In the genomic region with DNA sequence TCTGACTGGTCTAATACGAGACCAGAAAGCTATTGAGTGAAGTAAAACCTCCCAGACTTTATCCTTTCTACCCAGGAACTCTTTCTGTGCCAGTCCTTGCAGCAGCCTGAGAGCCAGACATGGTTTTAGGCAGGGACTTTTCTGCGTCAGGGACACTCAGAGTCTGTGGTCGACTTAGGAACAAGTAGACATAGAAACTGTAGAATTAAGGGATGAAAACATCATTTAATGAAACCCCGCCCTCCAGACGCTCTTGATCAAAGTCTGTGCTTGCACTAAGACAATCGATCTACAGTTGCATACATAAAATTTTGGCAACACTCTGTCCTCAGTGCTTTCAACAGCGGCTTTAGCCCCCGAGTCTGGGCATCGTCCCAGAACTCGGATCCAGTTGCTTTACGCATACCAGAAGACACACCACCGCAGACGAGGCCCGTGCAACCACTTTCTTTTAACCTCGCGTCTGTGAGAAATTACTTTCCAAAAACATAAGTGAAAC, we compare ENCODE assay signal across 14 mouse cellular contexts.
DNase-seq lines count a peak whose midpoint lies in the region; ATAC-seq lines count a peak whose summit lies in the region.
"Had no signal": no experiment of that assay in that cellular context is flagged by ENCODE, and none has a peak within 500 bp of the region (broad histone marks: within the 10 kb centered on the region; RNA-seq: fewer than 3 reads in every experiment).

No protein-coding gene starts in this region.

- no peak overlapping the region for H3K9ac ChIP-seq in embryonic facial prominence, embryonic 11.5 days (replicated peaks; ENCODE audit: low read length)
- H3K9ac ChIP-seq in hindbrain, embryonic 16.5 days (ENCODE audit: low read depth, low read length): no peak overlapping the region
- H3K9ac ChIP-seq in hindbrain, embryonic 13.5 days: no peak overlapping the region
- no peak overlapping the region for H3K9ac ChIP-seq in midbrain, embryonic 16.5 days (ENCODE audit: low read depth, low read length)
- no peak overlapping the region for H3K9ac ChIP-seq in midbrain, embryonic 11.5 days (ENCODE audit: low read length)
- H3K9ac ChIP-seq in stomach, embryonic 16.5 days (ENCODE audit: low read length): no peak overlapping the region
- H3K9ac ChIP-seq: liver, embryonic 13.5 days had no signal

- peak; percentile 57 for DNase-seq in embryonic facial prominence, embryonic 11.5 days (ENCODE audit: low spot score)
- no peak for DNase-seq in embryonic facial prominence, embryonic 10.5 days (ENCODE audit: low spot score)
- no peak for DNase-seq in midbrain, embryonic 11.5 days (ENCODE audit: low spot score, missing footprints)
- DNase-seq in lung, postnatal 10 days: no peak
- DNase-seq: cerebellum, adult 2 months; kidney, postnatal 25 days; liver, embryonic 13.5 days; right cerebral cortex, adult 18-20 months had no signal

- 69% methylated on average over 16 of the region's 16 CpGs for WGBS in embryonic facial prominence, embryonic 11.5 days
- 80% methylated on average over 16 of the region's 16 CpGs for WGBS in embryonic facial prominence, embryonic 10.5 days
- WGBS in hindbrain, embryonic 16.5 days: 62% methylated on average over 16 of the region's 16 CpGs
- 77% methylated on average over 16 of the region's 16 CpGs for WGBS in hindbrain, embryonic 13.5 days
- 75% methylated on average over 16 of the region's 16 CpGs for WGBS in midbrain, embryonic 16.5 days
- 90% methylated on average over 16 of the region's 16 CpGs for WGBS in midbrain, embryonic 11.5 days
- WGBS in stomach, embryonic 16.5 days: 47% methylated on average over 16 of the region's 16 CpGs

- ATAC-seq in embryonic facial prominence, embryonic 11.5 days (replicated peaks; ENCODE audit: insufficient number of reproducible peaks, low FRiP score, low TSS enrichment, low read depth): no peak
- peak; percentile 84; the same call in 1 of the 2 replicates for ATAC-seq in hindbrain, embryonic 16.5 days
- ATAC-seq in hindbrain, embryonic 13.5 days (ENCODE audit: low FRiP score): no peak
- peak; percentile 54 for ATAC-seq in midbrain, embryonic 16.5 days
- ATAC-seq in midbrain, embryonic 11.5 days (ENCODE audit: low FRiP score): no peak
- ATAC-seq in stomach, embryonic 16.5 days (ENCODE audit: insufficient read depth, low FRiP score): peak; percentile 77; the same call in 1 of the 2 replicates

- H3K4me1 ChIP-seq in embryonic facial prominence, embryonic 11.5 days (ENCODE audit: control insufficient read depth, insufficient read depth, low read length): no peaks in the 10 kb centered on the region
- peaks cover 6% of the 10 kb centered on the region; the same call in 1 of the 2 replicates for H3K4me1 ChIP-seq in embryonic facial prominence, embryonic 10.5 days
- H3K4me1 ChIP-seq in hindbrain, embryonic 16.5 days (ENCODE audit: control insufficient read depth, insufficient read depth, low read depth, low read length): no peaks in the 10 kb centered on the region
- no peaks in the 10 kb centered on the region for H3K4me1 ChIP-seq in hindbrain, embryonic 13.5 days (replicated peaks)
- no peaks in the 10 kb centered on the region for H3K4me1 ChIP-seq in midbrain, embryonic 16.5 days (ENCODE audit: control insufficient read depth, insufficient read depth, low read length)
- no peaks in the 10 kb centered on the region for H3K4me1 ChIP-seq in midbrain, embryonic 11.5 days (ENCODE audit: control insufficient read depth, insufficient read depth, low read length)
- H3K4me1 ChIP-seq in stomach, embryonic 16.5 days (ENCODE audit: control insufficient read depth, insufficient read depth, low read length): no peaks in the 10 kb centered on the region; the same call in 1 of the 2 replicates
- H3K4me1 ChIP-seq: liver, embryonic 13.5 days had no signal

- no peaks in the 10 kb centered on the region for H3K27me3 ChIP-seq in embryonic facial prominence, embryonic 11.5 days (ENCODE audit: control insufficient read depth, insufficient read depth, low read length)
- H3K27me3 ChIP-seq in embryonic facial prominence, embryonic 10.5 days (replicated peaks; ENCODE audit: low read depth, poor library complexity, severe bottlenecking): no peaks in the 10 kb centered on the region
- no peaks in the 10 kb centered on the region for H3K27me3 ChIP-seq in hindbrain, embryonic 16.5 days (replicated peaks; ENCODE audit: control insufficient read depth, insufficient read depth, low read length)
- no peaks in the 10 kb centered on the region for H3K27me3 ChIP-seq in hindbrain, embryonic 13.5 days
- no peaks in the 10 kb centered on the region for H3K27me3 ChIP-seq in midbrain, embryonic 16.5 days (ENCODE audit: control insufficient read depth, insufficient read depth, low read depth, low read length)
- H3K27me3 ChIP-seq in midbrain, embryonic 11.5 days (ENCODE audit: control insufficient read depth, insufficient read depth, low read length): no peaks in the 10 kb centered on the region
- no peaks in the 10 kb centered on the region for H3K27me3 ChIP-seq in stomach, embryonic 16.5 days (ENCODE audit: control insufficient read depth, insufficient read depth, low read length)
- H3K27me3 ChIP-seq: liver, embryonic 13.5 days had no signal

- no peaks in the 10 kb centered on the region for H3K36me3 ChIP-seq in embryonic facial prominence, embryonic 11.5 days (replicated peaks; ENCODE audit: control insufficient read depth, insufficient read depth, low read depth, low read length)
- no peaks in the 10 kb centered on the region for H3K36me3 ChIP-seq in embryonic facial prominence, embryonic 10.5 days (replicated peaks)
- H3K36me3 ChIP-seq in hindbrain, embryonic 16.5 days (ENCODE audit: control insufficient read depth, insufficient read depth, low read length): no peaks in the 10 kb centered on the region
- H3K36me3 ChIP-seq in hindbrain, embryonic 13.5 days: no peaks in the 10 kb centered on the region
- H3K36me3 ChIP-seq in midbrain, embryonic 16.5 days (ENCODE audit: control insufficient read depth, insufficient read depth, low read length): no peaks in the 10 kb centered on the region
- no peaks in the 10 kb centered on the region for H3K36me3 ChIP-seq in midbrain, embryonic 11.5 days (ENCODE audit: control insufficient read depth, insufficient read depth, low read length)
- H3K36me3 ChIP-seq in stomach, embryonic 16.5 days (ENCODE audit: control insufficient read depth, insufficient read depth, low read length): no peaks in the 10 kb centered on the region
- H3K36me3 ChIP-seq: G1E; liver, embryonic 13.5 days had no signal

- no peak overlapping the region for H3K27ac ChIP-seq in embryonic facial prominence, embryonic 11.5 days (replicated peaks; ENCODE audit: low read depth, low read length)
- H3K27ac ChIP-seq in embryonic facial prominence, embryonic 10.5 days (replicated peaks): no peak overlapping the region
- H3K27ac ChIP-seq in hindbrain, embryonic 16.5 days (ENCODE audit: low read depth, low read length): peak overlapping the region; percentile 16; the same call in 1 of the 2 replicates
- no peak overlapping the region; the same call in 1 of the 2 replicates for H3K27ac ChIP-seq in hindbrain, embryonic 13.5 days
- H3K27ac ChIP-seq in midbrain, embryonic 16.5 days (ENCODE audit: low read length): no peak overlapping the region
- no peak overlapping the region for H3K27ac ChIP-seq in midbrain, embryonic 11.5 days (ENCODE audit: low read depth, low read length)
- H3K27ac ChIP-seq in stomach, embryonic 16.5 days (ENCODE audit: low read length): peak overlapping the region; percentile 79
- H3K27ac ChIP-seq: liver, embryonic 13.5 days had no signal

- no peak overlapping the region for H3K4me2 ChIP-seq in embryonic facial prominence, embryonic 11.5 days (ENCODE audit: low read depth, low read length)
- peak overlapping the region; percentile 1; the same call in 1 of the 2 replicates for H3K4me2 ChIP-seq in hindbrain, embryonic 16.5 days (ENCODE audit: low read length)
- H3K4me2 ChIP-seq in hindbrain, embryonic 13.5 days: no peak overlapping the region
- no peak overlapping the region for H3K4me2 ChIP-seq in midbrain, embryonic 16.5 days (ENCODE audit: low read length)
- no peak overlapping the region for H3K4me2 ChIP-seq in midbrain, embryonic 11.5 days
- peak overlapping the region; percentile 30; the same call in 1 of the 2 replicates for H3K4me2 ChIP-seq in stomach, embryonic 16.5 days (ENCODE audit: low read depth, low read length)
- H3K4me2 ChIP-seq: heart, embryonic 11.5 days; liver, embryonic 13.5 days had no signal

- H3K4me3 ChIP-seq in embryonic facial prominence, embryonic 11.5 days (ENCODE audit: low read depth, low read length): no peak overlapping the region
- H3K4me3 ChIP-seq in embryonic facial prominence, embryonic 10.5 days: no peak overlapping the region
- no peak overlapping the region for H3K4me3 ChIP-seq in hindbrain, embryonic 16.5 days (ENCODE audit: low read length)
- no peak overlapping the region for H3K4me3 ChIP-seq in hindbrain, embryonic 13.5 days
- H3K4me3 ChIP-seq in midbrain, embryonic 16.5 days (ENCODE audit: low read depth, low read length): no peak overlapping the region
- no peak overlapping the region for H3K4me3 ChIP-seq in midbrain, embryonic 11.5 days (ENCODE audit: low read depth, low read length)
- no peak overlapping the region for H3K4me3 ChIP-seq in stomach, embryonic 16.5 days (replicated peaks; ENCODE audit: low read length)
- H3K4me3 ChIP-seq: liver, embryonic 13.5 days had no signal

- H3K9me3 ChIP-seq in embryonic facial prominence, embryonic 11.5 days (replicated peaks; ENCODE audit: control insufficient read depth, low read length): no peaks in the 10 kb centered on the region
- H3K9me3 ChIP-seq in embryonic facial prominence, embryonic 10.5 days: no peaks in the 10 kb centered on the region
- H3K9me3 ChIP-seq in hindbrain, embryonic 16.5 days (ENCODE audit: control insufficient read depth, low read length): no peaks in the 10 kb centered on the region
- no peaks in the 10 kb centered on the region for H3K9me3 ChIP-seq in hindbrain, embryonic 13.5 days
- H3K9me3 ChIP-seq in midbrain, embryonic 16.5 days (replicated peaks; ENCODE audit: control insufficient read depth, low read length, poor library complexity, severe bottlenecking): no peaks in the 10 kb centered on the region
- H3K9me3 ChIP-seq in midbrain, embryonic 11.5 days (ENCODE audit: control insufficient read depth, low read length): no peaks in the 10 kb centered on the region
- H3K9me3 ChIP-seq in stomach, embryonic 16.5 days (replicated peaks; ENCODE audit: control insufficient read depth, low read length): no peaks in the 10 kb centered on the region
- H3K9me3 ChIP-seq: liver, embryonic 13.5 days had no signal

Comparison
In these comparisons a context has a peak if more than half of its experiments do, and no peak if none do; other contexts are left out.
1. ATAC-seq: peak in hindbrain, embryonic 16.5 days (single experiment), midbrain, embryonic 16.5 days (single experiment) and stomach, embryonic 16.5 days (single experiment); none in embryonic facial prominence, embryonic 11.5 days (single experiment), hindbrain, embryonic 13.5 days (single experiment) and midbrain, embryonic 11.5 days (single experiment).
2. H3K27ac ChIP-seq: peak in hindbrain, embryonic 16.5 days (single experiment) and stomach, embryonic 16.5 days (single experiment); none in embryonic facial prominence, embryonic 11.5 days (single experiment), embryonic facial prominence, embryonic 10.5 days (single experiment), hindbrain, embryonic 13.5 days (single experiment), midbrain, embryonic 16.5 days (single experiment) and midbrain, embryonic 11.5 days (single experiment).
3. H3K4me2 ChIP-seq: peak in hindbrain, embryonic 16.5 days (single experiment) and stomach, embryonic 16.5 days (single experiment); none in embryonic facial prominence, embryonic 11.5 days (single experiment), hindbrain, embryonic 13.5 days (single experiment), midbrain, embryonic 16.5 days (single experiment) and midbrain, embryonic 11.5 days (single experiment).